Mouse (Mus musculus) kidney, embryonic 14.5 days (tissue): Measurements from ENCODE around the gene Trpc5. TPM values are rescaled to one million over a fixed set of nuclear protein-coding genes. Genes with fewer than 3 reads are reported as not detected.

Source experiments
- ATAC-seq: fragments of 200-750 bp; cut with Nextera tagmentation; 2 replicates; pipeline ENCODE4 v1.8.0; 2017; ENCODE audit warnings: moderate number of reproducible peaks, mild to moderate bottlenecking, moderate TSS enrichment, moderate library complexity; ENCODE audit not compliant: low FRiP score, low TSS enrichment
- H3K27ac ChIP-seq: fragments of 300-500 bp; sonication (generic); 2 replicates; pipeline ENCODE4 v1.5.1; 2014; ENCODE audit warnings: low read depth, mild to moderate bottlenecking, low read length, moderate library complexity, mixed read lengths
- H3K27me3 ChIP-seq: fragments of 300-500 bp; sonication (generic); 2 replicates; pipeline ENCODE4 v1.6.1; 2014; ENCODE audit warnings: mild to moderate bottlenecking, low read length; ENCODE audit not compliant: control insufficient read depth, insufficient read depth
- H3K36me3 ChIP-seq: fragments of 300-500 bp; sonication (generic); 2 replicates; pipeline ENCODE4 v1.6.1; 2014; ENCODE audit warnings: low read length, mixed read lengths; ENCODE audit not compliant: control insufficient read depth, insufficient read depth
- H3K4me1 ChIP-seq: fragments of 300-500 bp; sonication (generic); 2 replicates; pipeline ENCODE4 v1.6.1; 2014; ENCODE audit warnings: low read length, mixed read lengths; ENCODE audit not compliant: control insufficient read depth, insufficient read depth
- H3K4me2 ChIP-seq: fragments of 300-500 bp; sonication (generic); replicated peaks from 2 replicates; pipeline ENCODE4 v1.6.1; 2014; ENCODE audit warnings: low read depth, mild to moderate bottlenecking, low read length
- H3K4me3 ChIP-seq: fragments of 300-500 bp; sonication (generic); 2 replicates; pipeline ENCODE4 v1.5.1; 2014; ENCODE audit warnings: mild to moderate bottlenecking, low read length
- H3K9ac ChIP-seq: fragments of 300-500 bp; sonication (generic); 2 replicates; pipeline ENCODE4 v1.6.1; 2014; ENCODE audit warnings: low read depth, mild to moderate bottlenecking, low read length, moderate library complexity
- H3K9me3 ChIP-seq: fragments of 300-500 bp; sonication (generic); 2 replicates; pipeline ENCODE4 v1.6.1; 2016; ENCODE audit warnings: low read length; ENCODE audit not compliant: control insufficient read depth
- WGBS: fragments of 180-500 bp; shearing (Covaris S2); extraction: QIAGEN DNeasy Blood & Tissue Kit; methylation state at CpG from one replicate; pipeline ENCODE4 v1.1.7; 2014; 5-methylcytosine and 5-hydroxymethylcytosine counted together
- polyA plus RNA-seq: library from polyadenylated mRNA; unstranded; fragments of >200 nt; fragmentation: Nextera tagmentation; extraction: Ambion mirVana; gene quantifications from 2 replicates; pipeline ENCODE4 v1.2.1, GENCODE M21; 2014

The Trpc5 gene
- polyA plus RNA-seq, 1 experiment from 2014 or later: 0.07 TPM

DNA sequence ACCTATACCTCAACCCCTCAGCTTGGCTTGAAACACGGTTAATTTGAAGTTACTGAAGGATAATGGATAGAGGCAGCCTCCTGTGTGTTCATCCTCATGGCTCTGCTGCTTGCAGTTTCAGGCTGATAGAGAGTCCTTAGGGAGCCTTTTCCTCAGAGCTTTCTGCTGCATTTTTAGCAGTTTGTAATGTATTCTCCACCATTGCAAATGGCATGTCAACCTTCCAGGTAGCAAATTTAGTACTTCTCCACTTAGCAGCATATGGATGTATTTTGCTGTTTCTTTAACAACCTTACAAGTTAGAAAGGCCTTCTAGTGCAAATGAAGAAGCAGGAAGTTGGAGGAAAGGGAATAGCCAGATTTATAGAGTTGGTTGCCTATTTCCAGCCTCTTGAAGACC lies 267.7 kb downstream of the Trpc5 start:
- Histone ChIP-seq H3K9ac (no peak overlapping the region), H3K27ac (no peak overlapping the region), H3K27me3 (no peaks in the 10 kb centered on the region; the same call in 1 of the 2 replicates), H3K36me3 (no peaks in the 10 kb centered on the region), H3K4me1 (no peaks in the 10 kb centered on the region), H3K4me2 (no peak overlapping the region), H3K4me3 (no peak overlapping the region), H3K9me3 (no peaks in the 10 kb centered on the region)
- WGBS: 70% methylated on average over 1 of the region's 1 CpGs
- no peak for ATAC-seq

GRCm38 (mm10) chrX:144408036-144408435 lies 279.9 kb downstream of the Trpc5 start:
- WGBS: 59% methylated on average over 5 of the region's 5 CpGs
- no peaks in the 10 kb centered on the region for H3K4me1 ChIP-seq
- H3K9ac ChIP-seq: no peak overlapping the region
- no peak overlapping the region for H3K27ac ChIP-seq
- no peak for ATAC-seq
- H3K36me3 ChIP-seq: no peaks in the 10 kb centered on the region
- H3K4me2 ChIP-seq: no peak overlapping the region
- no peaks in the 10 kb centered on the region for H3K27me3 ChIP-seq
- no peak overlapping the region for H3K4me3 ChIP-seq
- no peaks in the 10 kb centered on the region for H3K9me3 ChIP-seq

DNA sequence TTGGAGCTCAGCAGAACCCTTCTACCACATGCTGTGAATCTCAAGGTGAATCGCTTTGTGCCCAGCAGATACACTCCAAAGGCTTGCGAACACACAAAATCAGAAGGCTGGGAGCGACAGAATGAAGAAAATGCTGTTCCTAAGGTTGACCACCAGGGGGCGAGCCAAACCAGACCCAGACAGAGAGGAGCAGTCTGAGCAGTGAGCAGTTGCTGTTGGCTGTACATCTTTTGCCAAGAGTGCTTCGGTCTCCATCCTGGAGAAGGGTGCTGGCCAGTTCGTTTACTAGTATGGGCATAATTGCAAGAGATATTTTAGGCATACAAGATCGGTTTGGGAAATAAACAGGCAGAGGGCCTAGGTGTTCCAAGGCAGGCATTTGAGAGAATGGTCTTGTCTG lies 284.5 kb downstream of the Trpc5 start:
- no peaks in the 10 kb centered on the region for H3K4me1 ChIP-seq
- H3K4me2 ChIP-seq: no peak overlapping the region
- no peak overlapping the region for H3K4me3 ChIP-seq
- no peak overlapping the region for H3K9ac ChIP-seq
- H3K27me3 ChIP-seq: no peaks in the 10 kb centered on the region
- ATAC-seq: no peak
- H3K36me3 ChIP-seq: no peaks in the 10 kb centered on the region
- no peak overlapping the region for H3K27ac ChIP-seq
- H3K9me3 ChIP-seq: no peaks in the 10 kb centered on the region
- WGBS: 36% methylated on average over 7 of the region's 7 CpGs

DNA sequence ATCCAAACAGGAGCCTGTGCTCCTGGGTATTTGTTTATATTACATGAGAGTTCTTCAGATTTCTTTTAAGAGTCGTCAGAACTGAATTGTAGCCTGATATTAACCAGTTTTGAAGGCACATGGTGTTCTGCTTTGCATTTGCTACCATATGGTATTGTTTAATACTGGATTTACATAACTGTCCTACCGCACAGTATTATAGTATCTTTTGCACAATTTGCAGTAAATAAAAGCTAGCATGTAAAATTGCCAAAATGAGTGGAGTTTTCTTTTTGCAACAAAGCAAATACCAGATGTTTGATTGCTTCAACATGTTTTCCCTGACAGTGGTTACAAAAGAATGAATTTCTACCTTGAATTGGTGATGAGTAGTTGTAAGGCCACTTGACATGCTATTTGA lies 313.8 kb downstream of the Trpc5 start:
- Histone ChIP-seq H3K9me3 (no peaks in the 10 kb centered on the region), H3K4me3 (no peak overlapping the region), H3K4me1 (no peaks in the 10 kb centered on the region), H3K4me2 (no peak overlapping the region), H3K9ac (no peak overlapping the region), H3K27me3 (no peaks in the 10 kb centered on the region), H3K27ac (no peak overlapping the region), H3K36me3 (peaks cover 2% of the 10 kb centered on the region; the same call in 1 of the 2 replicates)
- WGBS: 82% methylated on average over 2 of the region's 2 CpGs
- no peak for ATAC-seq

- H3K9ac ChIP-seq: no peak overlapping the region
- no peak overlapping the region for H3K27ac ChIP-seq
- no peak for ATAC-seq
- H3K4me2 ChIP-seq: no peak overlapping the region
- H3K4me3 ChIP-seq: no peak overlapping the region
- no peaks in the 10 kb centered on the region for H3K36me3 ChIP-seq
- no peaks in the 10 kb centered on the region for H3K27me3 ChIP-seq
- no peaks in the 10 kb centered on the region for H3K9me3 ChIP-seq
- no peaks in the 10 kb centered on the region for H3K4me1 ChIP-seq
Observed at GRCm38 (mm10) chrX:144338355-144338754, 349.6 kb downstream of the Trpc5 start.

DNA sequence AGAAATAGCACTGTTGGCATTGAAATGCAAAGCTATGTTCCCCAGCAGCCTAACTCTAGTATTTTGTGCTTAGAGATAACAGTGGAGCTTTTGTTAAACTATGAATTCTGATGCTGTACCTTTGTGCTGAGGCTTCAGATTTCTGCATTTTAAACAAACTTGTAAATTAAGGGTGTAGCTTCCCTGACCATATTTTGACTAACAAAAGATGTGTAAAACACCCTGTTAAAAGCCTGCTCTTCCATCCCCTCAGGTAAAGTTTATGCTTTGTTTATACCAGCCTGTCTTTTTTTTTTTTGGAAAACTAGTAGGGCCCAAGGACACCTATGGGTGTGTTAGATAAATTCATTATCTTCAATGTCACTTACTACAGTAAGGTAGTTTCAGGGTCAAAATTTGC lies 350.0 kb downstream of the Trpc5 start:
- H3K4me3 ChIP-seq: no peak overlapping the region
- no peaks in the 10 kb centered on the region for H3K4me1 ChIP-seq
- no peaks in the 10 kb centered on the region for H3K27me3 ChIP-seq
- H3K4me2 ChIP-seq: no peak overlapping the region
- H3K9ac ChIP-seq: no peak overlapping the region
- H3K36me3 ChIP-seq: no peaks in the 10 kb centered on the region
- H3K27ac ChIP-seq: no peak overlapping the region
- ATAC-seq: no peak
- no peaks in the 10 kb centered on the region for H3K9me3 ChIP-seq

DNA sequence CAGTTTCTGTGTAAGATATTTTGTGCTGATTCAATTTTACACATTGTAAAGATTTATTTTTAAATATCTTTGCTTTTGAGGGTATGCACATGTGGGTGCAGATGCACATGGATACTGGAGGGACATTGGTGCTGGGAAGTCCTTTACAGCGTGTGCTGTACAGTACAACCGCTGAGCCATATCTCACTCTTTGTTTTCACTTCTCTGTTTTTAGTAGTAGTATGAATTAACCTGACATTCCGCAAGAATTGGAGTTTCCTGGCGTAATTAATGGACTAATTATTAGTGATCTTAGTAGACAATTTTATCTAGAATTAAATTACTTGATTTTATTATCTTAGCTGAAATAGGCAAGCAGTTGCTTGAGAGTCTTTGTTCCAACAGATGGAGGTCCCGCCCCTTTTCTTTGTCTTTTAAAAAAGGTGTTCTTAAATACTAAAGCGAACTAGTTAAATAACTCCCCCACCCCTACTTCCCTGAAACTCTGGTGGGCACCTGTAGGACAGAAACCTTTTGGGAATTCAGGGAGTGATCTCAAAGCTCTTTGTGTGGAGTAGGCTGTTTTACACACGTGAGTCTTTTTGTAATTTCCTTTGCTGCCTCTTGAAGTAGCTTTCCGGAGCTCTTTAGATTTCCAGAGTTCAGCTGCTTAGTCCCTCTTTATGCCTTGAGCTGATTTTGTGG lies 352.5 kb downstream of the Trpc5 start:
- 54% methylated on average over 8 of the region's 8 CpGs for WGBS

More for the DNA sequence above, 352.5 kb downstream of the Trpc5 start:
- Histone ChIP-seq H3K9me3 (no peaks in the 10 kb centered on the region), H3K27me3 (no peaks in the 10 kb centered on the region), H3K4me1 (no peaks in the 10 kb centered on the region), H3K36me3 (no peaks in the 10 kb centered on the region), H3K27ac (no peak overlapping the region), H3K4me2 (no peak overlapping the region), H3K4me3 (no peak overlapping the region), H3K9ac (no peak overlapping the region)
- ATAC-seq: no peak

Other genes with a start within 250 kb of the Trpc5 start
- gene Trpc5os, start 231.6 kb downstream of the Trpc5 start, polyA plus RNA-seq: not detected in 2 replicates
- gene Rtl4, start 727 bp upstream of the Trpc5 start, polyA plus RNA-seq: 0.29 and 0.30 TPM in 2 replicates